In genomic region chr6:35102457-35102856, GRCm38 (mm10) we compare ENCODE assay signal across 22 mouse cellular contexts. TPM values are rescaled to one million over a fixed set of nuclear protein-coding genes. Genes with fewer than 3 reads are reported as not detected.
DNase-seq lines count a peak whose midpoint lies in the region; ATAC-seq and TF ChIP-seq lines count a peak whose summit lies in the region.
"Had no signal": no experiment of that assay in that cellular context is flagged by ENCODE, and none has a peak within 500 bp of the region (broad histone marks: within the 10 kb centered on the region; RNA-seq: fewer than 3 reads in every experiment).

No protein-coding gene starts in this region.

- no peaks in the 10 kb centered on the region for H3K4me1 ChIP-seq in kidney, postnatal 0 days (replicated peaks; ENCODE audit: insufficient read depth, low read length)
- H3K4me1 ChIP-seq in CH12.LX (ENCODE audit: control insufficient read depth in 1 of 2, insufficient read depth in 2 of 2), result peaks cover 8 to 38% of the 10 kb centered on the region in 2 experiments
- H3K4me1 ChIP-seq: embryonic facial prominence, embryonic 12.5 days; forebrain, embryonic 15.5 days; heart, embryonic 15.5 days had no signal

- dilution Hi-C loops in CH12.LX (cut with MboI; ENCODE audit: extremely low pct_ligation_motif_present, extremely low pct_unique_long_range_greater_than_20kb, low sequenced_read_pairs), result no loop called here

- no peaks in the 10 kb centered on the region for H3K9me3 ChIP-seq in kidney, postnatal 0 days (replicated peaks; ENCODE audit: low read length)
- H3K9me3 ChIP-seq in CH12.LX (replicated peaks; ENCODE audit: low read length), result no peaks in the 10 kb centered on the region
- H3K9me3 ChIP-seq: embryonic facial prominence, embryonic 12.5 days; forebrain, embryonic 15.5 days; heart, embryonic 15.5 days had no signal

- 92% methylated on average over 1 of the region's 1 CpGs for WGBS in kidney, postnatal 0 days

- no peaks in the 10 kb centered on the region for H3K27me3 ChIP-seq in kidney, postnatal 0 days (ENCODE audit: insufficient read depth, low read length)
- no peaks in the 10 kb centered on the region for H3K27me3 ChIP-seq in CH12.LX (replicated peaks)
- H3K27me3 ChIP-seq: embryonic facial prominence, embryonic 12.5 days; forebrain, embryonic 15.5 days; heart, embryonic 15.5 days had no signal

- H3K4me2 ChIP-seq in kidney, postnatal 0 days (ENCODE audit: low read length), result no peak overlapping the region
- H3K4me2 ChIP-seq in CH12.LX (ENCODE audit: insufficient read depth, low read depth, poor library complexity, severe bottlenecking), result no peak overlapping the region
- H3K4me2 ChIP-seq: embryonic facial prominence, embryonic 12.5 days; forebrain, embryonic 15.5 days; heart, embryonic 11.5 days; heart, embryonic 15.5 days; hindbrain, embryonic 14.5 days had no signal

- no peak overlapping the region for H3K9ac ChIP-seq in kidney, postnatal 0 days (ENCODE audit: low read depth, low read length)
- no peak overlapping the region for H3K9ac ChIP-seq in CH12.LX (ENCODE audit: insufficient read depth, low read depth)
- H3K9ac ChIP-seq: embryonic facial prominence, embryonic 12.5 days; forebrain, embryonic 15.5 days; heart, embryonic 15.5 days; hindbrain, embryonic 14.5 days had no signal

- DNase-seq in frontal cortex, postnatal 25 days (ENCODE audit: low spot score in 2 of 2), result no peak
- no peak for DNase-seq in kidney, postnatal 0 days (ENCODE audit: low spot score)
- DNase-seq in kidney, postnatal 36 days, result no peak
- DNase-seq in CH12.LX (ENCODE audit: extremely low read depth), result no peak
- DNase-seq in telencephalon, adult 2 months (ENCODE audit: low read depth, low spot score), result peak; percentile 24
- no peak for DNase-seq in cerebellum, postnatal 14 days
- DNase-seq: adrenal gland, adult 8-10 months; adrenal gland, postnatal 36 days; B cell, adult 2 months; cerebellum, adult 11 months; cerebellum, adult 8-10 months; cerebellum, postnatal 25 days; gastrocnemius, postnatal 36 days; heart, adult 11 months; heart, postnatal 14 days had no signal

- ATAC-seq in frontal cortex, adult (ENCODE audit: low TSS enrichment), result peak; percentile 99
- no peak for ATAC-seq in kidney, postnatal 0 days (replicated peaks; ENCODE audit: low FRiP score, low read depth)
- ATAC-seq: forebrain, embryonic 15.5 days; intestine, embryonic 16.5 days had no signal

- H3K79me2 ChIP-seq in CH12.LX (replicated peaks; ENCODE audit: control insufficient read depth, extremely low read depth, insufficient read depth, poor library complexity, severe bottlenecking), result peaks cover 10% of the 10 kb centered on the region

- no peak overlapping the region for H3K4me3 ChIP-seq in kidney, postnatal 0 days (replicated peaks; ENCODE audit: low read depth, low read length)
- H3K4me3 ChIP-seq in CH12.LX (replicated peaks in 1 of 3; ENCODE audit: low read depth in 2 of 3, low read length in 2 of 3, poor library complexity in 1 of 3), result no peak overlapping the region
- H3K4me3 ChIP-seq: embryonic facial prominence, embryonic 12.5 days; forebrain, embryonic 15.5 days; heart, embryonic 15.5 days had no signal

- H3K27ac ChIP-seq in kidney, postnatal 0 days, result no peak overlapping the region
- no peak overlapping the region for H3K27ac ChIP-seq in CH12.LX (ENCODE audit: insufficient read depth, low read depth)
- H3K27ac ChIP-seq: embryonic facial prominence, embryonic 12.5 days; forebrain, embryonic 15.5 days; heart, embryonic 15.5 days; hindbrain, embryonic 14.5 days had no signal

- no peaks in the 10 kb centered on the region for H3K36me3 ChIP-seq in kidney, postnatal 0 days (ENCODE audit: insufficient read depth, low read length)
- H3K36me3 ChIP-seq in CH12.LX (replicated peaks in 1 of 2; ENCODE audit: control insufficient read depth in 1 of 2, insufficient read depth in 1 of 2, low read length in 1 of 2), result peaks cover 0 to 7% of the 10 kb centered on the region in 2 experiments
- H3K36me3 ChIP-seq: embryonic facial prominence, embryonic 12.5 days; forebrain, embryonic 15.5 days; heart, embryonic 15.5 days had no signal

- TF ChIP-seq RAD21 in CH12.LX (IDR thresholded peaks at IDR 0.05; ENCODE audit: low read depth, low read length), result peak; percentile 11

- in situ Hi-C loops in CH12.LX (cut with MboI; ENCODE audit: low pct_ligation_motif_present, low pct_unique_long_range_greater_than_20kb, low sequenced_read_pairs), result no loop called here

- no peak for TF ChIP-seq EP300 in CH12.LX (IDR thresholded peaks at IDR 0.05; ENCODE audit: low read length)

- TF ChIP-seq CTCF in kidney, postnatal 0 days (IDR thresholded peaks at IDR 0.05; ENCODE audit: low read depth), result 0 out of 2 replicates have a peak, but pooled peaks have one; percentile 14
- TF ChIP-seq CTCF in CH12.LX (conservative IDR thresholded peaks at IDR 0.05 in 1 of 2, IDR thresholded peaks at IDR 0.05 in 1 of 2; ENCODE audit: low read depth in 2 of 2, low read length in 2 of 2), result peak in 1 of 2 experiments; percentile 40; a peak in 2 of 4 replicates

- no peak for TF ChIP-seq POLR2A in CH12.LX (IDR thresholded peaks at IDR 0.05; ENCODE audit: low read depth, low read length)

TF ChIP-seq in CH12.LX, 34 proteins besides CTCF, POLR2A, EP300 and RAD21:
- TF ChIP-seq POLR2AphosphoS2 (IDR thresholded peaks at IDR 0.05; ENCODE audit: low read depth, low read length) (no peak), TBP (conservative IDR thresholded peaks at IDR 0.05; ENCODE audit: low read depth, low read length) (no peak), ZKSCAN1 (IDR thresholded peaks at IDR 0.05; ENCODE audit: borderline replicate concordance, low read depth, low read length) (no peak), ZNF384 (IDR thresholded peaks at IDR 0.05; ENCODE audit: low read depth, low read length) (0 out of 2 replicates have a peak, but pooled peaks have one; percentile 20), JUND (conservative IDR thresholded peaks at IDR 0.05; ENCODE audit: low read depth, low read length) (no peak)

RNA-seq across cellular contexts. Expression of gene Cnot4, which starts 31.1 kb away (rescaled TPM):
- polyA plus RNA-seq in kidney, postnatal 0 days (2015; fragmentation: Nextera tagmentation; extraction: Ambion mirVana), result 21.0 and 23.5 TPM in 2 replicates
- total RNA-seq in CH12.LX (2012; rRNA removed) (6.0 and 7.7 TPM in 2 replicates), CH12.LX (2014; rRNA removed) (7.5 and 8.7 TPM in 2 replicates)
- polyA plus RNA-seq in CH12.LX (2012; ENCODE audit: insufficient read length, low read depth), result 15.7 and 25.1 TPM in 2 replicates
